Mouse (Mus musculus) embryonic fibroblast, embryonic 13.5 days (primary cell): Measurements from ENCODE around the gene Tex45. TPM values are rescaled to one million over a fixed set of nuclear protein-coding genes. Genes with fewer than 3 reads are reported as not detected.
A peak's percentile ranks its signal among the peaks of the same experiment; 100 is the strongest.

ENCODE experiments used
- H3K27ac ChIP-seq: 2 replicates; pipeline ENCODE4 v1.5.1; 2012; ENCODE audit warnings: low read length, control low read depth, inconsistent platforms; ENCODE audit not compliant: insufficient read depth
- H3K4me1 ChIP-seq: 2 replicates; pipeline ENCODE4 v1.6.1; 2011; ENCODE audit warnings: low read length; ENCODE audit not compliant: control insufficient read depth, insufficient read depth
- H3K4me3 ChIP-seq: 2 replicates; pipeline ENCODE4 v1.5.1; 2011; ENCODE audit warnings: mild to moderate bottlenecking, control low read depth, low read length; ENCODE audit not compliant: insufficient read depth
- CTCF ChIP-seq: IDR thresholded peaks from 2 replicates; pipeline ENCODE4 v1.5.1; 2011; ENCODE audit warnings: mild to moderate bottlenecking, control low read depth, low read length, moderate library complexity, borderline replicate concordance; ENCODE audit not compliant: insufficient read depth
- POLR2A ChIP-seq: IDR thresholded peaks from 2 replicates; pipeline ENCODE4 v1.6.1; 2011; ENCODE audit warnings: low read depth, mild to moderate bottlenecking, control low read depth, low read length, moderate library complexity
- polyA plus RNA-seq: library from polyadenylated mRNA; stranded (reverse); fragments of >200 nt; gene quantifications from 2 replicates; pipeline ENCODE4 v1.2.4, GENCODE M21; 2011; ENCODE audit warnings: low read depth; ENCODE audit not compliant: missing spikeins, insufficient read length

Tex45 gene
- polyA plus RNA-seq, 1 experiment = not detected

GRCm38 (mm10) chr8:3451992-3452391 is 18.7 kb upstream of the Tex45 start:
- H3K27ac ChIP-seq = no peak overlapping the region
- H3K4me3 ChIP-seq = no peak overlapping the region
- no peaks in the 10 kb centered on the region for H3K4me1 ChIP-seq
- TF ChIP-seq CTCF (no peak), POLR2A (no peak)

- Histone ChIP-seq H3K4me3 (no peak overlapping the region), H3K27ac (no peak overlapping the region), H3K4me1 (0 out of 2 replicates have a peak, but pooled peaks cover 2% of the 10 kb centered on the region)
- TF ChIP-seq CTCF = no peak
- no peak for TF ChIP-seq POLR2A
Measured at GRCm38 (mm10) chr8:3463248-3463647, 7.4 kb upstream of the Tex45 start.

GRCm38 (mm10) chr8:3464309-3464708 is 6.4 kb upstream of the Tex45 start:
- Histone ChIP-seq H3K4me3 (no peak overlapping the region), H3K4me1 (0 out of 2 replicates have a peak, but pooled peaks cover 2% of the 10 kb centered on the region), H3K27ac (no peak overlapping the region)
- no peak for TF ChIP-seq POLR2A
- peak; percentile 20; the same call in 1 of the 2 replicates for TF ChIP-seq CTCF

GRCm38 (mm10) chr8:3467006-3467885 is 3.4 kb upstream of the Tex45 start, which contains the start of gene Pex11g:
Pex11g (minus strand) TSS chr8:3467680.
- no peak within 1 kb of the TSS for H3K27ac ChIP-seq
- H3K4me1 ChIP-seq = 0 out of 2 replicates have a peak, but pooled peaks cover 2% of the 10 kb centered on the region
- H3K4me3 ChIP-seq = peak within 1 kb of the TSS; percentile 45
- TF ChIP-seq CTCF (no peak), POLR2A (peak; percentile 95)

- Histone ChIP-seq H3K4me3 (peak overlapping the region; percentile 25), H3K27ac (no peak overlapping the region), H3K4me1 (0 out of 2 replicates have a peak, but pooled peaks cover 2% of the 10 kb centered on the region)
- no peak for TF ChIP-seq POLR2A
- TF ChIP-seq CTCF = no peak
Measured at GRCm38 (mm10) chr8:3467886-3468545, 2.6 kb upstream of the Tex45 start.

GRCm38 (mm10) chr8:3468838-3469237 is 1.8 kb upstream of the Tex45 start:
- no peak overlapping the region for H3K4me3 ChIP-seq
- no peak overlapping the region for H3K27ac ChIP-seq
- H3K4me1 ChIP-seq = 0 out of 2 replicates have a peak, but pooled peaks cover 2% of the 10 kb centered on the region
- TF ChIP-seq CTCF = no peak
- no peak for TF ChIP-seq POLR2A

GRCm38 (mm10) chr8:3475715-3476429 is 5.2 kb downstream of the Tex45 start:
- Histone ChIP-seq H3K27ac (no peak overlapping the region), H3K4me3 (no peak overlapping the region), H3K4me1 (0 out of 2 replicates have a peak, but pooled peaks cover 4% of the 10 kb centered on the region)
- TF ChIP-seq POLR2A (no peak), CTCF (no peak)

GRCm38 (mm10) chr8:3480221-3480785 is 9.6 kb downstream of the Tex45 start:
- Histone ChIP-seq H3K27ac (no peak overlapping the region), H3K4me1 (0 out of 2 replicates have a peak, but pooled peaks cover 4% of the 10 kb centered on the region), H3K4me3 (no peak overlapping the region)
- TF ChIP-seq CTCF = no peak

- no peak overlapping the region for H3K27ac ChIP-seq
- TF ChIP-seq POLR2A = no peak
- no peak for TF ChIP-seq CTCF
- no peak overlapping the region for H3K4me3 ChIP-seq
- H3K4me1 ChIP-seq = no peaks in the 10 kb centered on the region
Measured at GRCm38 (mm10) chr8:3481605-3482004, 10.9 kb downstream of the Tex45 start.

- no peak overlapping the region for H3K4me3 ChIP-seq
- TF ChIP-seq POLR2A = no peak
- TF ChIP-seq CTCF = no peak
- no peak overlapping the region for H3K27ac ChIP-seq
- H3K4me1 ChIP-seq = no peaks in the 10 kb centered on the region
Measured at GRCm38 (mm10) chr8:3482240-3482740, 11.6 kb downstream of the Tex45 start.
